Mouse (Mus musculus) midbrain, embryonic 15.5 days (tissue): ENCODE measurements at regions not wholly inside any gene's neighbourhood (a gene's known extent, or its start where the extent isn't known, plus 50 kb on each side); places are given as distances from the start of the nearest gene placed in this dataset.

Experiments used
- ATAC-seq: fragments of 200-750 bp; cut with Nextera tagmentation; replicated peaks from 2 replicates; pipeline ENCODE4 v1.8.0; 2017; ENCODE audit warnings: moderate TSS enrichment
- H3K27ac ChIP-seq: fragments of 300-500 bp; sonication (generic); 2 replicates; pipeline ENCODE4 v1.5.1; 2015; ENCODE audit warnings: mild to moderate bottlenecking, inconsistent platforms
- H3K27me3 ChIP-seq: fragments of 300-500 bp; sonication (generic); replicated peaks from 2 replicates; pipeline ENCODE4 v1.6.1; 2015; ENCODE audit warnings: inconsistent platforms
- H3K36me3 ChIP-seq: fragments of 300-500 bp; sonication (generic); replicated peaks from 2 replicates; pipeline ENCODE4 v1.6.1; 2015; ENCODE audit warnings: inconsistent platforms
- H3K4me1 ChIP-seq: fragments of 300-500 bp; sonication (generic); 2 replicates; pipeline ENCODE4 v1.6.1; 2015; ENCODE audit warnings: inconsistent platforms
- H3K4me2 ChIP-seq: fragments of 300-500 bp; sonication (generic); 2 replicates; pipeline ENCODE4 v1.6.1; 2015; ENCODE audit warnings: inconsistent platforms, mild to moderate bottlenecking, moderate library complexity
- H3K4me3 ChIP-seq: fragments of 300-500 bp; sonication (generic); 2 replicates; pipeline ENCODE4 v1.5.1; 2015; ENCODE audit warnings: mild to moderate bottlenecking, inconsistent platforms
- H3K9ac ChIP-seq: fragments of 300-500 bp; sonication (generic); 2 replicates; pipeline ENCODE4 v1.6.1; 2015; ENCODE audit warnings: mild to moderate bottlenecking, inconsistent platforms
- H3K9me3 ChIP-seq: fragments of 300-500 bp; sonication (generic); 2 replicates; pipeline ENCODE4 v1.6.1; 2016; ENCODE audit warnings: inconsistent platforms
- WGBS: fragments of 180-500 bp; shearing (Covaris S2); methylation state at CpG from one replicate; pipeline ENCODE4 v1.1.7; 2015; ENCODE audit warnings: mixed read lengths; 5-methylcytosine and 5-hydroxymethylcytosine counted together

GRCm38 (mm10) chr9:61679686-61680085 lies 234.7 kb downstream of the Rplp1 start:
- no peaks in the 10 kb centered on the region for H3K27me3 ChIP-seq
- H3K9ac ChIP-seq, result no peak overlapping the region
- ATAC-seq, result no peak
- no peak overlapping the region for H3K27ac ChIP-seq
- 92% methylated on average over 6 of the region's 6 CpGs for WGBS
- H3K4me3 ChIP-seq, result no peak overlapping the region
- no peak overlapping the region for H3K4me2 ChIP-seq
- H3K9me3 ChIP-seq, result no peaks in the 10 kb centered on the region
- peaks cover 9% of the 10 kb centered on the region for H3K4me1 ChIP-seq
- H3K36me3 ChIP-seq, result no peaks in the 10 kb centered on the region

- H3K27me3 ChIP-seq, result no peaks in the 10 kb centered on the region
- peaks cover 9% of the 10 kb centered on the region for H3K4me1 ChIP-seq
- no peak for ATAC-seq
- no peak overlapping the region for H3K4me3 ChIP-seq
- no peak overlapping the region for H3K9ac ChIP-seq
- no peaks in the 10 kb centered on the region for H3K9me3 ChIP-seq
- H3K36me3 ChIP-seq, result no peaks in the 10 kb centered on the region
- no peak overlapping the region for H3K4me2 ChIP-seq
- no peak overlapping the region for H3K27ac ChIP-seq
- 66% methylated on average over 3 of the region's 3 CpGs for WGBS
These were observed 236.7 kb downstream of the Rplp1 start for GRCm38 (mm10) chr9:61677603-61678002.

- peaks cover 9% of the 10 kb centered on the region for H3K4me1 ChIP-seq
- no peak overlapping the region for H3K4me2 ChIP-seq
- no peak overlapping the region for H3K27ac ChIP-seq
- no peaks in the 10 kb centered on the region for H3K27me3 ChIP-seq
- H3K9ac ChIP-seq, result no peak overlapping the region
- no peaks in the 10 kb centered on the region for H3K9me3 ChIP-seq
- H3K36me3 ChIP-seq, result no peaks in the 10 kb centered on the region
- 74% methylated on average over 11 of the region's 11 CpGs for WGBS
- H3K4me3 ChIP-seq, result no peak overlapping the region
- no peak for ATAC-seq
These were observed 237.3 kb downstream of the Rplp1 start for GRCm38 (mm10) chr9:61677037-61677436.

GRCm38 (mm10) chr9:61675366-61675765 lies 239.0 kb downstream of the Rplp1 start:
- Histone ChIP-seq H3K36me3 (no peaks in the 10 kb centered on the region), H3K4me2 (no peak overlapping the region), H3K9me3 (no peaks in the 10 kb centered on the region), H3K4me1 (no peaks in the 10 kb centered on the region), H3K4me3 (no peak overlapping the region), H3K27me3 (no peaks in the 10 kb centered on the region), H3K9ac (no peak overlapping the region), H3K27ac (no peak overlapping the region)
- WGBS, result 90% methylated on average over 2 of the region's 2 CpGs
- ATAC-seq, result no peak

GRCm38 (mm10) chr9:61673575-61674203 lies 240.7 kb downstream of the Rplp1 start:
- no peak overlapping the region for H3K4me2 ChIP-seq
- H3K27me3 ChIP-seq, result no peaks in the 10 kb centered on the region
- WGBS, result 76% methylated on average over 16 of the region's 16 CpGs
- H3K4me3 ChIP-seq, result no peak overlapping the region
- no peak for ATAC-seq
- no peaks in the 10 kb centered on the region for H3K9me3 ChIP-seq
- no peaks in the 10 kb centered on the region for H3K4me1 ChIP-seq
- no peaks in the 10 kb centered on the region for H3K36me3 ChIP-seq
- no peak overlapping the region for H3K27ac ChIP-seq
- no peak overlapping the region for H3K9ac ChIP-seq

GRCm38 (mm10) chr9:61670986-61671385 lies 243.4 kb downstream of the Rplp1 start:
- H3K27me3 ChIP-seq, result no peaks in the 10 kb centered on the region
- no peaks in the 10 kb centered on the region for H3K36me3 ChIP-seq
- no peaks in the 10 kb centered on the region for H3K9me3 ChIP-seq
- no peak overlapping the region for H3K9ac ChIP-seq
- no peak overlapping the region for H3K4me3 ChIP-seq
- H3K4me1 ChIP-seq, result no peaks in the 10 kb centered on the region
- ATAC-seq, result no peak
- no peak overlapping the region for H3K27ac ChIP-seq
- H3K4me2 ChIP-seq, result no peak overlapping the region
- 75% methylated on average over 4 of the region's 4 CpGs for WGBS

- Histone ChIP-seq H3K27me3 (no peaks in the 10 kb centered on the region), H3K36me3 (no peaks in the 10 kb centered on the region), H3K9me3 (no peaks in the 10 kb centered on the region), H3K4me1 (no peaks in the 10 kb centered on the region), H3K4me3 (no peak overlapping the region), H3K4me2 (no peak overlapping the region), H3K27ac (no peak overlapping the region), H3K9ac (no peak overlapping the region)
- ATAC-seq, result no peak
- WGBS, result 48% methylated on average over 10 of the region's 10 CpGs
These were observed 244.4 kb downstream of the Rplp1 start for GRCm38 (mm10) chr9:61669729-61670520.

- no peak overlapping the region for H3K4me3 ChIP-seq
- H3K9me3 ChIP-seq, result no peaks in the 10 kb centered on the region
- 78% methylated on average over 8 of the region's 8 CpGs for WGBS
- no peak for ATAC-seq
- no peak overlapping the region for H3K9ac ChIP-seq
- H3K4me2 ChIP-seq, result no peak overlapping the region
- no peaks in the 10 kb centered on the region for H3K4me1 ChIP-seq
- H3K27ac ChIP-seq, result no peak overlapping the region
- no peaks in the 10 kb centered on the region for H3K27me3 ChIP-seq
- no peaks in the 10 kb centered on the region for H3K36me3 ChIP-seq
These were observed 245.6 kb downstream of the Rplp1 start for GRCm38 (mm10) chr9:61668723-61669122.

- no peak overlapping the region for H3K27ac ChIP-seq
- 88% methylated on average over 1 of the region's 1 CpGs for WGBS
- H3K4me2 ChIP-seq, result no peak overlapping the region
- H3K9ac ChIP-seq, result no peak overlapping the region
- no peak overlapping the region for H3K4me3 ChIP-seq
- no peaks in the 10 kb centered on the region for H3K4me1 ChIP-seq
- no peaks in the 10 kb centered on the region for H3K9me3 ChIP-seq
- ATAC-seq, result no peak
- H3K36me3 ChIP-seq, result no peaks in the 10 kb centered on the region
- no peaks in the 10 kb centered on the region for H3K27me3 ChIP-seq
These were observed 246.1 kb downstream of the Rplp1 start for GRCm38 (mm10) chr9:61668157-61668697.

- H3K4me3 ChIP-seq, result no peak overlapping the region
- no peaks in the 10 kb centered on the region for H3K4me1 ChIP-seq
- no peaks in the 10 kb centered on the region for H3K27me3 ChIP-seq
- no peak overlapping the region for H3K4me2 ChIP-seq
- no peak overlapping the region for H3K27ac ChIP-seq
- H3K9ac ChIP-seq, result no peak overlapping the region
- no peak for ATAC-seq
- 50% methylated on average over 4 of the region's 4 CpGs for WGBS
- no peaks in the 10 kb centered on the region for H3K9me3 ChIP-seq
- no peaks in the 10 kb centered on the region for H3K36me3 ChIP-seq
These were observed 246.8 kb downstream of the Rplp1 start for GRCm38 (mm10) chr9:61667453-61668074.

- 90% methylated on average over 3 of the region's 3 CpGs for WGBS
- Histone ChIP-seq H3K4me1 (no peaks in the 10 kb centered on the region), H3K4me3 (no peak overlapping the region), H3K4me2 (no peak overlapping the region), H3K36me3 (no peaks in the 10 kb centered on the region), H3K27ac (no peak overlapping the region), H3K9ac (no peak overlapping the region), H3K27me3 (no peaks in the 10 kb centered on the region), H3K9me3 (no peaks in the 10 kb centered on the region)
- ATAC-seq, result no peak
These were observed 247.5 kb downstream of the Rplp1 start for GRCm38 (mm10) chr9:61666761-61667332.

GRCm38 (mm10) chr9:61666118-61666517 lies 248.2 kb downstream of the Rplp1 start:
- WGBS, result 86% methylated on average over 6 of the region's 6 CpGs
- Histone ChIP-seq H3K27me3 (no peaks in the 10 kb centered on the region), H3K4me2 (no peak overlapping the region), H3K9ac (no peak overlapping the region), H3K4me1 (no peaks in the 10 kb centered on the region), H3K9me3 (no peaks in the 10 kb centered on the region), H3K36me3 (no peaks in the 10 kb centered on the region), H3K4me3 (no peak overlapping the region), H3K27ac (no peak overlapping the region)
- no peak for ATAC-seq
